Mouse (Mus musculus) spleen, adult 2 months (tissue): ENCODE data around the gene Zfp791.

Experiments
- CTCF ChIP-seq: fragments of 200-500 bp; IDR thresholded peaks from 2 replicates; pipeline ENCODE4 v1.5.1; 2011; ENCODE audit warnings: mild to moderate bottlenecking, inconsistent platforms; ENCODE audit not compliant: insufficient read depth, insufficient read length, insufficient replicate concordance; ENCODE audit errors: extremely low read depth
- POLR2A ChIP-seq: fragments of 200-500 bp; IDR thresholded peaks from 2 replicates; pipeline ENCODE4 v1.6.1; 2011; ENCODE audit warnings: low read depth, low read length, inconsistent platforms

DNA sequence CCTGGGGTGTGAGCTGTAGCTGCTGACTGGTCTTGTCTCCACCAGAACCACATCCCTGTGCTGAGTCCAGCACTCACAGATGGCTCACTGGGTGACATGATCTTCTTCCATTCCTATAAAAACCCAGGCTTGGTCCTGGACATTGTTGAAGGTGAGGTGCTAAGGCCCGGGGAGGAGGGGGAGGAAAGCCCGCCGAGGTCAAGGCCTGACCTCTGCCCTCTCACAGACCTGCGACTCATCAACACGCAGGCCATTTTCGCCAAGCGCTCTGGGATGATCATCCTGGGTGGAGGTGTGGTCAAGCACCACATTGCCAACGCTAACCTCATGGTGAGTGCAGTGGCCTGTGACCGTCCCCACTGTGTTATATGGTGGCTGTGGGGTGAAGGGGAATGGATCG, 48.7 kb downstream of the Zfp791 start:
- no peak for TF ChIP-seq POLR2A
- TF ChIP-seq CTCF: no peak
